Mouse (Mus musculus) lung, postnatal 0 days (tissue): Measurements from ENCODE around the gene Srrm3.

ENCODE experiments used
- CTCF ChIP-seq: IDR thresholded peaks from 2 replicates; pipeline ENCODE4 v1.5.1; 2016; ENCODE audit warnings: antibody characterized with exemption, mild to moderate bottlenecking
- EP300 ChIP-seq: IDR thresholded peaks from 2 replicates; pipeline ENCODE4 v1.6.1; 2016; ENCODE audit warnings: antibody characterized with exemption, mild to moderate bottlenecking, control low read depth

- TF ChIP-seq EP300: no peak
- peak; percentile 77 for TF ChIP-seq CTCF
These were observed 70.5 kb downstream of the Srrm3 start for GRCm38 (mm10) chr5:135877180-135877579.
